Mouse (Mus musculus) adrenal gland, adult (tissue): Measurements from ENCODE around the gene Entpd1.
"Not testable (repeated sequence)": the region's sequence is repeated elsewhere in the genome, so short reads cannot be mapped to it uniquely, and the experiment has no call there.

Experiments used
- DNase-seq, 2 experiments: peaks; one replicate each; pipeline ENCODE4 v3.0.0; 2022 to 2023; ENCODE audit warnings: low spot score in 1 of 2; ENCODE audit not compliant: inconsistent age in 2 of 2

The Entpd1 gene

GRCm38 (mm10) chr19:40611830-40612506 lies at the start of gene Entpd1, which contains the start of gene Tctn3:
Gene Entpd1, plus strand, starts transcription at chr19:40612366.
Gene Tctn3, minus strand, starts transcription at chr19:40612233.
- peak; percentile 97 to 98 for DNase-seq

DNA sequence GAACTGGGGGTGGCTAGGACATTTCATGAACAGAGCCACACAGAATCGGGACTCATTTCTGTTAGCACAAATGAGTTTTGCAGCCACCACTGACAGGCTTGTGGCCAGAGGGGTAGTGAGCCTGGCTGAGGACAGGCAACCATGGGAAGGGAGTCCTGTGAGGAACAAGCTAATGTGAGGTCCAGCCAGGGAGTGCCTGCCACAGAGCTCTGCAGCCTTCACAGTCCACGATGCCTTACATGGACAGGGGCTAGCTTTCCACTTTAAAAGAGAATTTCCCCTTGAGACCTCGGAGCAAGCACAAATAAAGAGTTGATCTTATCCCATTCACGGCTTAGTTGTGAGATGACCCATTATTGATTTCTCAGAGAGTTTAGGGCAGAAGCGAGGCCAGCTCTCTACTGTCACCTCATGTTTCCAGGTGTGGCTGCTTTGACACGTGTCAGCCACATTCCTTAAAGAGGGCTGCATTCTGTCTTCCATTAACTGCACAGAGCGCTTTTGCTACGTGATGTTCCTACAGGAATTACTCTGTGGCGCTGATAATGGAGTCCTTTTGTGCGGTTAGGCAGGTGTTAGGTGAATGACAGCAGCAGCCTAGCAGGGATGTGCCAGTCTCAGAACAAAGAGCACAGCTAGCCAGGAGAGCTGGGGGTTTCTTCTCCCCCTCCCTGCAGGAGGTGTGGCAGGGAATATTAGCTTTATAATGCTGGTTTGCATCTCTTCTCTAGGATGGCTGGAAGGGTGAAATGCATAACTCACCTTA lies 48.1 kb upstream of the Entpd1 start:
- no peak for DNase-seq

- no peak for DNase-seq
Measured at GRCm38 (mm10) chr19:40567616-40568015, 44.5 kb upstream of the Entpd1 start.

GRCm38 (mm10) chr19:40570726-40571125 lies 41.4 kb upstream of the Entpd1 start:
- DNase-seq = peak; percentile 79 to 89

DNA sequence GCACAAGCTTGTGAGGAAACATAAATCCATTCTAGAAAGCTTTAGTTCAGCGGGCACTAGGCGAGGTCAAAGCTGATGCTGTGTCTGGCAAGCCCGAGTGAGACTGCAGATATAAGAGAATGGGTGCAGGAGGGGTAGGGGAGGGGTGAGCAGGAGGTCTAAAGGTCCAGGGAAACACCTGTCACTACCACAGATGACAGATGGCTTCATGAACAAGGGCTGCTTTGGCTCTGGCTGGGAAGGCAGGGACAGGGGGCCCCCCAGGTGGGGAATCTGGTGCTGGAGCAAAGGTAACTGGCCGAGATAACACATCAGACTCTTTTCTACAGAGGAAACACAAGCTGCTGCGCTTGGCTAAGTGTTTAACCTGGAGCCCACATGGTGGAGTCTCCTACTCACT lies 36.7 kb upstream of the Entpd1 start:
- no peak for DNase-seq

- no peak for DNase-seq
Measured at GRCm38 (mm10) chr19:40580902-40581301, 31.3 kb upstream of the Entpd1 start.

DNA sequence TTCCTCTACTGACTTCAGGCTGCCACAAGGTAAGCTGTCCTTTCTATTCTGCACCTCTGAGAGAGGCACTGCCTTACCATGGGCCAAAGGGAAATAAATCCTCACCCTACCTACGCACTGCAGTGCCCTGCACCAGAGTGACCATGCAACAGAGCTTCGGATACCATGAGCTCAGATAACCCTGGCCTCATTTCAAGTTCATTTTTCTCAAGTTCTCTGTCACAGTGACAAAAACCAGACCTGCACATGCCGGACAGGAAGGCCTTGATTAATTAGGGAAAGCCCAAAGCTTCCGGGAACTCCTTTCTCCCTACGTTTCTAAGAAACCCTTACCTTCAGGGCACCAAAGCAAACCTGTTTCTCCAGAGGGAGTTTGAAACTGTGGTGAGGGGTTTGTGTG lies 30.5 kb upstream of the Entpd1 start:
- peak in 1 of 2 experiments; percentile 81 for DNase-seq

DNA sequence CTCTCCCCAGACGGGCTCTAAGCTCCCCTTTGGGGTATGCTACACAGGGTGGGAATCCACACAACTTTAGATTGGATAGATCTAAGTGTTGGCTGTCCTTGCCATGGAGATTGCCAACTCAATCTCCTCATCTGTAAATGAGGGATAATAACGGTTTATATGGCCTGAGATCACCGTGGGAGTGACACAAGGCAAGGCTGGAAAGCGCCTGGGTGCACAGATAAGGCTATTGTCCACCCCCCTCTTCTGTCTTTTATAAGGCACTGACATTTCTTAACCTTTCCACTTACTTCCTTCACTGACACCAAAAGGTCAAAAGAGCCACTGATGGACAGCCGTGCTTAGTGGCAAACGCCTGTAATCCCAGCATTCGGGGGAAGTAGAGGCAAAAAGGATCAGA lies 25.3 kb upstream of the Entpd1 start:
- no peak for DNase-seq

GRCm38 (mm10) chr19:40587491-40588292 lies 24.5 kb upstream of the Entpd1 start:
- no peak for DNase-seq

GRCm38 (mm10) chr19:40588293-40588654 lies 23.9 kb upstream of the Entpd1 start, which contains the start of gene Aldh18a1:
Gene Aldh18a1, minus strand, starts transcription at chr19:40588463.
- peak; percentile 93 to 98 for DNase-seq

GRCm38 (mm10) chr19:40588847-40589529 lies 23.2 kb upstream of the Entpd1 start:
- peak; percentile 83 to 96 for DNase-seq

DNA sequence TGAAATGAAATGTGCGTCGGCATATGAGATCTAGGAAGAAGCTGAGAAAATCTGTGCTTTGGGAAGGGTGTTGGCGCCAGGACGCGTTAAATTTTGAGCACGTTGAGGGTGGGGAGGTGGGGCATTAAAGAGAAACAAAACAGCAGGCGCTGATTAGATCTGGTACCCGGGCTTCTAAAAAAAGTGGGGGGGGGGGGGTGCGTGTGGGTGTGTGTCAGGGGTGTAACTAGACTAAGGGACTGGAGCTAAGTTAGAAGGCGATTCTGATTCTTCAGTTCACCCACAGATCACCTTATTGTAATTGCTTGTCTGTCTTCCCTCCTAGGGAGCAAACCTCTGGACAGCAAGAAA lies 22.7 kb upstream of the Entpd1 start:
- no peak for DNase-seq

DNA sequence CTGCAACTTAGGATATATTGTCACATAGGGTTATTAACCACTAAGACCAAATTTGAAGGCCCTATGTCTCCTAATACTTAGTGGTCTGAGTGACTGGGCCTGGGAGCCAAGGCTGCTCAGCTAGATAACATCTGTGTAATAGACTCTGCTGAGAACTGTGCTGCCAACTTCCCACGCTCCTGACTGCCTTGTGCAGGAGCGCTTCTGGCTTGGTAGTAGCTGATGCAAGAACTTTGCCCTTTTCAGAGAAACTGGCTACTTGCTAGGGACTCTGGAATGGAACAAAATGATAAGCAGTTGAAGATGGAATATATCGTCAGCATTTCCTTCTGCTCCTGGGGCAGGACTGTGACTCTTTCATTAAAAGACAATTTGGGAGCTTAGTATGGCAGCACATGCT lies 16.9 kb upstream of the Entpd1 start:
- no peak for DNase-seq

- DNase-seq = no peak
Measured at GRCm38 (mm10) chr19:40595831-40596230, 16.3 kb upstream of the Entpd1 start.

DNA sequence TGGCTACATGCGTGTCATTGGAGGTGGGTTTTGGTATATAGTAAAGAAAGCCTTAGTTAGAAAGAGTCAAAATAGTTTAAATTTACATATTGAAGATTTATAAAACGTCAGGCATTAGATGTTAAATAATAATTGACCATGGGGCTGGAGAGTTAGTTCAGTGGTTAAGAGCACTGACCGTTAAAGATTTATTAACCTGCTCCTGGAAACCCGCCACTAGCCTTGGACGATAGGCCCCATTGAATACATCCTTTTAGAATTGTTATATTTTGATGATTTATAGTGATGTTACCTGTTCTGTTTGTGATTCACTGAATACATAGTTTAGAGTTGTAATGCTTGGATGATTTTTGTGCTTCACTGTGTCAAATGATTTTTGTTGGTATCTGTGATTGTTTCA lies 11.3 kb upstream of the Entpd1 start:
- DNase-seq = peak in 1 of 2 experiments; percentile 46

- no peak for DNase-seq
Measured at GRCm38 (mm10) chr19:40601870-40602269, 10.3 kb upstream of the Entpd1 start.

DNA sequence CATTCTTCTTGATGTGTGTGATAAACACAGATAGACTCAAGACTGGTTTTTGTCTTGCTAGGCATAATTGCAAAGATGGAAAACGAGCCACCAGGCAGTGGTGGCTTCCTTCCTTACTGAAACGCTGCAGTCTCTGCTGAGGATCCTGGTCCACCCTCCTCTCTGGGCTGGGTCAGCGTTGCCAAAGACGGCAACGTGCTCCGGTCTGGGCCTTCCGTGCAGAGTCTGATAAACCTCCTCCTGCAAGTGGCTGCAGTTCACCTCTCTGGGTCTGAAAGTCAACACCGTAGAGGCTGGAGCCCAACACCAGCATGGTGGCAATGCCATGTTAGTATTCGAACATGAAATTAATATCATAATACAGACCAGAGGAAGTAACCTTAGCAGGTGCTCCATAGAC lies 7.0 kb upstream of the Entpd1 start:
- DNase-seq = no peak

DNA sequence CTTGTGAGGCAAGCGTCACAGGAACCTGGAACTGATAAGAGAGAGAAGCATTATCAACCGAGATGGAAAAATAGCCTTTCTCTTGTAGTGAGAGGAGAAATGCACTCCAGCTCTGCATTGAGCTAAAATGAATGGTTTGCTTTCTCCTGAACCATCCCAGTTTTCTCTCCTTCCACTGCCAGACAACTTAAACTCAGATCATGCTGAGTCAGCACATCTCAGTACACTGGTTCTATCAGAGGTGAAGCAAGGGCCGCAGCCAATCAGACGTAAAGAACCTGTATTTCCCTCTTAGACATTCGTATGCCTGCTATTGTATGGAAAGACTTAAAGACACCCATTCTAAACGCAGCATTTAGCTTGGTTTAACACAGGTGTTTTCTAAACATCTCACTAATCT lies 4.5 kb upstream of the Entpd1 start:
- DNase-seq = no peak

DNA sequence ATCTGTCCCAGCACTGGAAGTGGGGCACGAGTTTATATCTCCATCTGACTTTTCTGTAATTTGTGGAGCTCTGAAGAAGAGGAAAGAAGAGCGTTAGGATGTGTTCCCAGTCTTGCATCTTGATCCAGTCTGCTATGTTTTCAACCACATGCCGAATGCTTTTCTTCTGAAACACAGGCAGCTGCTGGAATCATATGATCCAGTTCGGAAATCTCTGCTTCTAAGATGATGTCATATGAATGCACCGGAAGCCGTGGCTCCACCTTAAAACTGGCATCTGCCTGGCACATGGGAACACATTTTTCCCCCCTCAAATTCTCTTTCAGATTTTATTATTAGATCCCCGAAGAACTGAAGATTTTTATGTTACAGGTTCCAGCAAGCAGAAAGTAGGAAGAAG lies 2.6 kb downstream of the Entpd1 start:
- no peak for DNase-seq

- DNase-seq = no peak
Measured at GRCm38 (mm10) chr19:40616021-40616420, 3.9 kb downstream of the Entpd1 start.

- DNase-seq = not testable (repeated sequence)
Measured at GRCm38 (mm10) chr19:40621616-40622015, 9.4 kb downstream of the Entpd1 start.
